Mouse (Mus musculus) urinary bladder, postnatal 14 days (tissue): ENCODE measurements at regions not wholly inside any gene's neighbourhood (a gene's known extent, or its start where the extent isn't known, plus 50 kb on each side); places are given as distances from the start of the nearest gene placed in this dataset.

Experiments used
- DNase-seq: peaks from one replicate; pipeline ENCODE4 v3.0.0; 2021; ENCODE audit warnings: low spot score

GRCm38 (mm10) chr2:106318695-106319266, 315.4 kb upstream of the Dnajc24 start:
- no peak for DNase-seq

- no peak for DNase-seq
Measured at GRCm38 (mm10) chr2:106346781-106347180, 343.4 kb upstream of the Dnajc24 start.

- DNase-seq: no peak
Measured at GRCm38 (mm10) chr2:106347249-106347648, 343.9 kb upstream of the Dnajc24 start.

GRCm38 (mm10) chr2:106355565-106355964, 337.5 kb upstream of the Mpped2 start:
- no peak for DNase-seq

GRCm38 (mm10) chr2:106355984-106356547, 337.0 kb upstream of the Mpped2 start:
- peak; percentile 44 for DNase-seq

- no peak for DNase-seq
Measured at GRCm38 (mm10) chr2:106368641-106369040, 324.4 kb upstream of the Mpped2 start.

GRCm38 (mm10) chr2:106383415-106384285, 309.4 kb upstream of the Mpped2 start:
- DNase-seq: no peak

GRCm38 (mm10) chr2:106384286-106384595, 308.8 kb upstream of the Mpped2 start:
- DNase-seq: no peak

GRCm38 (mm10) chr2:106384842-106385241, 308.2 kb upstream of the Mpped2 start:
- no peak for DNase-seq

GRCm38 (mm10) chr2:106412158-106412557, 280.9 kb upstream of the Mpped2 start:
- DNase-seq: no peak

GRCm38 (mm10) chr2:106415474-106416019, 277.5 kb upstream of the Mpped2 start:
- DNase-seq: no peak

GRCm38 (mm10) chr2:106418181-106418580, 274.9 kb upstream of the Mpped2 start:
- no peak for DNase-seq

GRCm38 (mm10) chr2:106424974-106425373, 268.1 kb upstream of the Mpped2 start:
- no peak for DNase-seq

GRCm38 (mm10) chr2:106425451-106425881, 267.6 kb upstream of the Mpped2 start:
- no peak for DNase-seq

- no peak for DNase-seq
Measured at GRCm38 (mm10) chr2:106426010-106426409, 267.1 kb upstream of the Mpped2 start.

GRCm38 (mm10) chr2:106427237-106427636, 265.8 kb upstream of the Mpped2 start:
- no peak for DNase-seq

GRCm38 (mm10) chr2:106428909-106429308, 264.2 kb upstream of the Mpped2 start:
- no peak for DNase-seq

- DNase-seq: peak; percentile 54
Measured at GRCm38 (mm10) chr2:106431141-106431540, 261.9 kb upstream of the Mpped2 start.

- DNase-seq: no peak
Measured at GRCm38 (mm10) chr2:106431637-106432199, 261.4 kb upstream of the Mpped2 start.

- no peak for DNase-seq
Measured at GRCm38 (mm10) chr2:106436136-106436535, 256.9 kb upstream of the Mpped2 start.

- no peak for DNase-seq
Measured at GRCm38 (mm10) chr2:106454310-106454974, 238.6 kb upstream of the Mpped2 start.

- DNase-seq: no peak
Measured at GRCm38 (mm10) chr2:106455039-106455438, 238.0 kb upstream of the Mpped2 start.
